Mouse (Mus musculus): ENCODE data around the gene Gramd1c. TPM values are rescaled to one million over a fixed set of nuclear protein-coding genes. Genes with fewer than 3 reads are reported as not detected.
A peak's percentile ranks its signal among the peaks of the same experiment; 100 is the strongest.

The Gramd1c gene
- 0.21 and 0.74 TPM in 2 replicates for total RNA-seq (2015)
- 0.40 and 0.89 TPM in 2 replicates for total RNA-seq (2017)

GRCm38 (mm10) chr16:44063025-44063894 is at the start of gene Gramd1c:
Gene Gramd1c (minus strand): TSS chr16:44063345.
- peak; percentile 90 for ATAC-seq (ENCODE audit: poor library complexity, severe bottlenecking)

- no peak for ATAC-seq (ENCODE audit: poor library complexity, severe bottlenecking)
These were observed 45.9 kb upstream of the Gramd1c start for GRCm38 (mm10) chr16:44109002-44109401.

GRCm38 (mm10) chr16:44105211-44105610 is 42.1 kb upstream of the Gramd1c start:
- no peak for ATAC-seq (ENCODE audit: poor library complexity, severe bottlenecking)

GRCm38 (mm10) chr16:44103806-44104766 is 40.9 kb upstream of the Gramd1c start:
- peak; percentile 68 for ATAC-seq (ENCODE audit: poor library complexity, severe bottlenecking)

GRCm38 (mm10) chr16:44102925-44103324 is 39.8 kb upstream of the Gramd1c start:
- no peak for ATAC-seq (ENCODE audit: poor library complexity, severe bottlenecking)

GRCm38 (mm10) chr16:44101181-44101710 is 38.1 kb upstream of the Gramd1c start:
- ATAC-seq (ENCODE audit: poor library complexity, severe bottlenecking): no peak

GRCm38 (mm10) chr16:44099377-44099776 is 36.2 kb upstream of the Gramd1c start:
- no peak for ATAC-seq (ENCODE audit: poor library complexity, severe bottlenecking)

GRCm38 (mm10) chr16:44087650-44088049 is 24.5 kb upstream of the Gramd1c start:
- no peak; the same call in 1 of the 2 replicates for ATAC-seq (ENCODE audit: poor library complexity, severe bottlenecking)

GRCm38 (mm10) chr16:44061341-44061740 is 1.8 kb downstream of the Gramd1c start:
- no peak for ATAC-seq (ENCODE audit: poor library complexity, severe bottlenecking)

- ATAC-seq (ENCODE audit: poor library complexity, severe bottlenecking): no peak
These were observed 2.4 kb downstream of the Gramd1c start for GRCm38 (mm10) chr16:44060604-44061286.

GRCm38 (mm10) chr16:44058745-44059144 is 4.4 kb downstream of the Gramd1c start:
- ATAC-seq (ENCODE audit: poor library complexity, severe bottlenecking): peak; percentile 62; the same call in 1 of the 2 replicates

GRCm38 (mm10) chr16:44055766-44056165 is 7.4 kb downstream of the Gramd1c start:
- ATAC-seq (ENCODE audit: poor library complexity, severe bottlenecking): no peak

GRCm38 (mm10) chr16:44053265-44053664 is 9.9 kb downstream of the Gramd1c start:
- no peak for ATAC-seq (ENCODE audit: poor library complexity, severe bottlenecking)

- ATAC-seq (ENCODE audit: poor library complexity, severe bottlenecking): no peak
These were observed 10.8 kb downstream of the Gramd1c start for GRCm38 (mm10) chr16:44052390-44052789.

GRCm38 (mm10) chr16:44050139-44050538 is 13.0 kb downstream of the Gramd1c start:
- no peak for ATAC-seq (ENCODE audit: poor library complexity, severe bottlenecking)

GRCm38 (mm10) chr16:44039112-44039511 is 24.0 kb downstream of the Gramd1c start:
- no peak for ATAC-seq (ENCODE audit: poor library complexity, severe bottlenecking)

GRCm38 (mm10) chr16:44035221-44035620 is 27.9 kb downstream of the Gramd1c start:
- ATAC-seq (ENCODE audit: poor library complexity, severe bottlenecking): no peak

GRCm38 (mm10) chr16:44033365-44033764 is 29.8 kb downstream of the Gramd1c start:
- no peak for ATAC-seq (ENCODE audit: poor library complexity, severe bottlenecking)

GRCm38 (mm10) chr16:44029273-44029672 is 33.9 kb downstream of the Gramd1c start:
- ATAC-seq (ENCODE audit: poor library complexity, severe bottlenecking): peak; percentile 20

GRCm38 (mm10) chr16:44026822-44027221 is 36.3 kb downstream of the Gramd1c start:
- 0 out of 2 replicates have a peak, but pooled peaks have one; percentile 46 for ATAC-seq (ENCODE audit: poor library complexity, severe bottlenecking)

Data from megakaryocyte, adult 5-6 weeks (primary cell).